Mouse (Mus musculus): ENCODE data around the gene Fam199x.

- TF ChIP-seq CTCF (IDR thresholded peaks at IDR 0.05): peak; percentile 76
- no peak for TF ChIP-seq EP300 (IDR thresholded peaks at IDR 0.05)
Observed at GRCm38 (mm10) chrX:137019310-137019709, 30.1 kb upstream of the Fam199x start.
